Mouse (Mus musculus): ENCODE measurements around the gene Cuedc1.

DNA sequence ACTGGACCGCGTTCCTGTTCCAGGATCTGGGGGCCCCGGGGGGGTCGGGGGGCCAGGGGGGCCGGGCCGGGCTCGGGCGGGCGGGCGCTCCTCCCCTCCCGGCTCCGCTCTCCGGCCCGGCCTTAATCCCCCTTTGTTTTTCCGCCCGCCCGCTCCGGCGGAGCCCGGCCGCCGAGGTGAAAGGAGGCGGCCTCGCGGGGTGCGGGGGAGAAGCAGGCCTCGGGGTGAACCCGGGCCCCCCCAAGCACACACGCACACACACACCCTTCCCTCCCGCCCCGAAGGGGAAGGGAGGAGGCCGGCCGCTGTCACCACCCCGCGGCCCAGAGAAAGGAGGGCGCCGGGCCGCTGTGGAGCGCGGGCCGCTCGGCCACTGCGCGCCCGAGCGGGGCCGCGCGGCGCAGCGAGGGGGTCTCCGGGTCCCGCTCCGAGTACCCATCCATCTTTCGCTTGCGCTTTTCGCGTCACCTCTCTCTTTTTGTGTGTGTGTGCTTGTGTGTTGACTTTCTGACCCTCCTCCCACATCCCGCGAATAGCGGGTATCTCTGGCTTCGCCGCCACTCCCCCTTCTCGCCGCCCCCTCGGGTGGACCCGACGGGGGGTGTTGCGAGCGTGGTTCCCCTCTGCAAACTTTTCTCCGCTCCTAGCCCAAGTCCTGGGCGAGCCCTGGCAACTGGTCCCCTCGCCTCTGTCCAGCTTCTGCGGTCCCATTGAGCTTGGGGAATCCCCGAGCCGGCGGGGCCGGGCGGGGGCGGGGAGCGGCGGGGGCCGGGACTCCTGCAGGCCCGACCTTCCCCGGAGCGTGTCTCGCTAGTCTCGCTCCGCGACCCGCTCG is 29.2 kb upstream of the Cuedc1 start:
- TF ChIP-seq POLR2A (IDR thresholded peaks at IDR 0.05; ENCODE audit: low read depth, low read length) (no peak), CTCF (IDR thresholded peaks at IDR 0.05; ENCODE audit: extremely low read depth, insufficient read depth, insufficient read length, insufficient replicate concordance) (no peak)

Data from spleen, adult 2 months (tissue).